Mouse (Mus musculus): ENCODE data around the gene Epp13.
A peak's percentile ranks its signal among the peaks of the same experiment; 100 is the strongest.
"Not testable (repeated sequence)": the region's sequence is repeated elsewhere in the genome, so short reads cannot be mapped to it uniquely, and the experiment has no call there.

The Epp13 gene

DNA sequence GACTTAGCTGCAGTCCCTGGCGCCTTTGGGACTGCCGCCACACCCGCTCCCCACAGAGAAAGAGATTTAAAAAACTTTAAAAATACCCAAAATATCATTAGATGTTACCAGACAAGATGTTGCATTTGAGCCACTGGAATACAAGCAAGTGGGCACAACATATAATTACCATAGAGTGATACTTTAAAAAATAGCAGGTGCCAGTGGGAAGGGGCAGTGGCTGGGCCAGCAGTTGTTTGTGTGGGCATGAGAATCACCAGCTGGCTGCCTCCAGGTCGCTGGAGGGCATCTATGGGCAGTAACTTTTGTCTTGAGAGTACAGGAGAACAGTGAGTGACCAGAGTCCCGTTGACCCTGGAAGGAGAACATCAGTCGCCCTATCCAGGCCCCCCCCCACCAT lies at the start of gene Epp13:
Gene Epp13, plus strand, starts transcription at position 301 of the 400 bp plus-strand sequence.
- no peak for DNase-seq

DNA sequence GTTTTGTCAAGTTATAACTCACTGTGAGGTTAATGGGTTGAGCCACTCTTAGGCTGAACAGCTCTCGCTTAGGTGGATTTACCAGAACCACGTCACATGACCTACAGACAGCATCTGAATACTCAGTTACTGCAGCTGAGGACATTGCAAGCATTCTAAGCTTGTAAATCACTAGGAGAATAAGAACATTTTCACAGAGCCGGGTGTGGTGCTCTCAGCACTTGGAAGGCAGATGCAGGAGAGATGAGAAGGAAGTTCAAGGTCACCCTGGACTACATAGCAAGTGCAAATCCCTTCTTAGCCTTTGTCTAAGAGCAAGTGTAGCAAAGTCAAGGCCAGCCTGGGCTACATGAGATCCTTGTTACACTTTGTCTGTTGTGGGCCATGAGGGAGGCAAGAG lies 48.3 kb upstream of the Epp13 start:
- no peak for DNase-seq

DNA sequence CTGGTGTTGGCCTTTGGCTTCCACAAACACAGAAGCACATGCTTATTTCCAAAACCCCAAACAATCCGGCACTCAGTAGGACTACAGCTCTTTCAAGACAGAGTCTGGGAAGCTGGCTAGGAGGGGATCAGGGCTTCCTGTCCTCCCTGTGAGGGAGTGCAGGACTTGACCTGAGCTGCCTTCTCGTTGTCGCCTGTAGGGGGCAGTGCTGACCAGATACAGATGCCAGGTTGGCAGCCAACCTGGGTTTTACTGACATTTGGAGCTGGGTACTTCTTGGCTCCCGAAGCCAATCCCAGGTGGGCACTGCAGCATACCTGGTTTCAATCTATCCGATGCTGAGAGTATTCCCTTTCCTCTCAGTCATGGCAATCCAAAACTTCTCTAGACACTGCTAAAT lies 39.4 kb upstream of the Epp13 start:
- DNase-seq, result peak; percentile 28

DNA sequence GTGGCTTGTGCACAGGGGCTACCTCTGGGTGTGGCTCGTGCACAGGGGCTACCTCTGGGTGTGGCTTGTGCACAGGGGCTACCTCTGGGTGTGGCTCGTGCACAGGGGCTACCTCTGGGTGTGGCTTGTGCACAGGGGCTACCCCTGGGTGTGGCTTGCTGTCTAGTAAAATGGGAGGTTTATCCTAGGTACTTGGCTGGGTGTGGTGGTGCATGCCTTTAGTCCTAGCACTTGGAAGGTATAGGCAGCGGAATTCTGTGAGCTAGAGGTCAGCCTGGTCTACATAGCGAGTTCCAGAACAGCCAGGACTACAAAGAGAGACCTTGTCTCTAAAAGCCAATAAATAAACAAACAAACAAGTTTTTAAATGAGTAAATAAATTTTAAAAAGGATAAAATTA lies 37.8 kb upstream of the Epp13 start:
- not testable (repeated sequence) for DNase-seq

DNA sequence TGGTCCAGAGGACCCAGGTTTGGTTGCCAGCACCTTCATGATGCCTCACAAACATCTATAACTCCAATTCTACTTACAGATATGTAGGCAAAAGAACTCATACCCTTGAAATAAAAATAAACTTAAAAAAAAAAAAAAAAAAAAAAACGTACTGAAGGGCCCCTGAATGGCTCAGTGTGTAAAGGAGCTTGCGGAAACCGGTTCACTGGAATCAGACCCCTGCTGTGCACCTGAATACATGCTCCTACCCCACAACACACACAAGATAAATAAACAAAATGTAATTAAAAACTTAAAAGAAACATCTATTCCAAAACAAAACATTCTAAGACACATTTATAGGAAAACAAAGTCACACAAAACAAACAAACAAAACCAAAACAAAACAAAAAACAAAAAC lies 32.4 kb upstream of the Epp13 start:
- no peak for DNase-seq

DNA sequence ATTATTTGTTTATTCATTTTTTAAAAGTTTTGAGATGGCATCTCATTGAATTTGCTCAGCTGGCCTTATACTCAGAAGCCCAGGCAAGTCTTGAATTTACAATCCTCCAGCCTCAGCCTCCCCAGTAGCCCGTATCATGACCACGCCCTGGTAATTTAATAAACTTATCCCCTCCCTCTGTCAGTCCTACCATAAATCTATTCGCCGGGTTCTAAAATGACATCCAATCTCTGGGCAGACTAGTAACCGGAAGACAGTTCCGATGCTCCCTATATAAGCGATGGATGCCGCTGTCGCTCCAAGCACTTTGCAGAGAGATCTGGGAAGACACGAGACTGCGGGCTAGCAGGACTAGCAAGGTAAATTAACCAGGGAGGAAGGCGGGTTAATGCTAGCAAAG lies 30.5 kb upstream of the Epp13 start, which contains the start of gene Zscan5b:
Gene Zscan5b, plus strand, starts transcription at position 301 of the 400 bp plus-strand sequence.
- DNase-seq, result no peak

DNA sequence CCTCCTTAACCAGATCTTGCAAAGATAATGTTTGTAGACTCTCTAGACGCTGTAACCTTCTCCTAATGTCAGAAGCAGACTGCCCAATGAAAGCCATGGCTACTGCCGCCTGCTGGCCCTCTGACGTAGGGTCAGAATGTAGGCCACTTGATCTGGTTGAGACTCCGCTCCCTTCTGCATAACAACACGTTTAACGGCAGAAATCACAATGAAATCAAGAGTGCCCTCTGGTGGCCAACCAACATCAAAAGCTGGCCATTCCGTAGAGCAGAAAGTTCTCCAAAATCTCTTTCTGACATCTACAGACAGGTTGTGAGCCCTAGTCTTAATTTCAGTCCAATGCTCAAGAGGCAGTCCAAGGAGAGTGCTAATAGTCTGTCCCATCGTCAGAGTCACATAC lies 24.0 kb upstream of the Epp13 start:
- DNase-seq, result not testable (repeated sequence)

DNA sequence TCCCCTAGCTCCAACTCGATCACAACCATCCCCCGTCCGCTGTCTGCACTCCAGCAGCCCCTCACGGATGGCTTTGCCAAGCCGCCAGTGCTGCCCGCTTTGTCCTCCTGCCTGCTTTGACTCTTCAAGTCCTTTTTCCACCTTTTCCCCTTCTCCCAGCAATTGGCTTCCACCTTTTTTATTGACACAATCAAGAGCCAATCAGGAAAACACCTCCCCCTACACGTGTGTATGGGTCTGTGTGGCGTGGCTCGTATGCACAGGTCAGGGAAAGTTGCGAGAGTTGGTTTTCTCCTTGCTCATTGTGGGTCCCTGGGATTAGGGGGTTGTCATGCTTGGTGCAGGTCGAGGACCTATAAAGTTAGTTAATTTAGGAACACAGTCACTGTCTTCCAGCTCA lies 12.7 kb upstream of the Epp13 start:
- no peak for DNase-seq

DNA sequence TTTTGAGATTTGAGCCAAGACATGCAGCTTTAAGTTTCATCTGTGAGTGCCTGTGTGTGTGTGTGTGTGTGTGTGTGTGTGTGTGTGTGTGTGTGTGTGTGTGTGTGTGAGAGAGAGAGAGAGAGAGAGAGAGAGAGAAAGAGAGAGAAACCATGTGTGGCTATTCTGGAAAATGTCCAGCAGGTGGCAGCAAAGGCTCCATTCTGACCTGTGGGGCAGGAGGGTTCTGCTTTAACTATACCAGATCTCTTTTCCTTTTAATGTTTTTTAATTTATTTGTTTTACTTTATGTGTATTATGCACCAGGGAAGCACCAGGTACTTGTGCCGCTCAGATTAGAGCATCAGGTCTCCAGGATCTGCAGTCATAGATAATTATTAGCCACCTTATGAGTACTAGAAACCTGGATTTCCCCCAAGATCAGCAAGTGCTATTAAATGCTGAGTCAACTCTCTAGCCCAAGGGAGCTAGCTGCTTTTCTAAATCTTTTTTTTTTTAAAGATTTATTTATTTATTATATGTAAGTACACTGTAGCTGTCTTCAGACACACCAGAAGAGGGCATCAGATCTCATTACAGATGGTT lies 11.6 kb upstream of the Epp13 start:
- DNase-seq, result peak; percentile 45

DNA sequence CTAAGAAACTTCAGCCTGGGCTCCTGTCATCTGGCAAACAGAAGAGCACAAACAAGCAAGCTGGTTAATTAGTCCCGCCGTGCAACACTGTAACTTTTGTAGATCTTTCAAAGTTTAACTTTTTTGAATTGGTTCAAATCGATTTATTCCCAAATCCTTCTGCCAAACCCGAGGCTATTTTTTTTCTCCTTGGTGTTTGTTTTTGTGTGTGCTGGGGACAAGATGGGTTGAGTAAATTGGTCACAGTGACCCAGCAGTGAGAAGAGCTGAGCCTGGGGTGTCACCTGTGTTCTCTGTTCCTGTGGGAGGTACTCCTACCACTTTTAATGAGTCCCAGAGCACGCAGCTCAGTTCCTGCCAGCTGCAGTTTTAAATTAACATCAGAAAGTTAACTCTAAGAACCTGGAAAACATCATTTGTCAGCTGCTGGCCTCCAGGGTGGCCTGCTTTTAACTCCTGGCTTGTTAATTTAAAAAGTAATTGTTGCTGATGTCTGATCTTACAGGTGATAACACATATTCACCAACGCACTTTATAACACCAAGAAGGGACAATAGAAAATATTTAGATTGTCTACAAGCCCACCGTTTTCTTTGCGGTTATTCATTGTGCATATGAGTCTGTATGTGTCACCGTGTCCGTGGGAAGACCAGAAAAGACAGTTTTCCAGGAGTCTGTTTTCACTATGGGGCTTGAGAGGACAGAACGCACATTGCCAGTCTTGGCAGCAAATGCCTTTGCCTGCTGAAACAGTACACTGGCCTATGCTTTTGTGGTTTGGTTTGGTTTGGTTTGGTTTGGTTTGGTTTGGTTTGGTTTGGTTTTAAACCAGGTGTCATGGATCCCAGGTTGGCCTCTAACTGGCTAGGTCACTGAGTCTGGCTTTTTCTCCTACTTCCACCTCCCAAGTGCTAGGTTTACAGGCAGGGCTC lies 7.9 kb upstream of the Epp13 start:
- no peak for DNase-seq

DNA sequence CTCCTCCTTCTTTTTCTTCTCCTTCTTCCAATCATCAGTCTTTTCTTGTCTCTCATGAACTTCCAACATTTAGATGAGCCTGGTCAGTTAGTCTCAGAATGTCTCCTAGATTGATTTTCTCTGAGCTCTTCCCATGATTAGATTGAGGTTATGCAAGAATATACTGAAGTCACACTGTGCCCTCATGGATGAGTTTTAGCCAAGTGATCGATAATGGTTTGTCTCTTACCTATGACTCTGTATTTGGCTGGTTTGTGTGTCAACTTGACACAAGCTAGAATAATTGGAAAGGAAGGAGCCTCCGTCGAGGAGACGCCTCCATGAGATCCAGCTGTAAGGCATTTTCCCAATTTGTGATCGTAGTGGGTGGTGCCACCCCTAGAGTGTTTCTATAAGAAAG lies 1.9 kb downstream of the Epp13 start:
- DNase-seq, result no peak

DNA sequence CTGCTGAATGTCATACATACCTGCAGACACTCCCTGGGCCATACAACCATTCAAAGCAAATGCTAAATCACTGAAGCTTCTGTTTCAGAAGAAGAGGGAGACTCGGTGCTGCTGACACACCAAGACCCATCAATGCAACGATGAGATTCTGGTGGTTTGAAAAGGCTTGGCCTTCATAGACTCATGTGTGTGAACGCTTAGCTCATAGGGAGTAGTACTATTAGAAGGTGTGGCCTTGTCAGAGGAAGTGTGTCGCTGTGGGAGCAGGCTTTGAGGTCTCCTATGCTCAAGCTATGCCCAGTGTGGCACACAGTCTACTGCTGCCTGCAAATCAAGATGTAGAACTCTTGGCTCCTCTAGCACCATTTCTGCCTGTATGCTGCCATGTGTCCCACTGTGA lies 4.9 kb downstream of the Epp13 start:
- DNase-seq, result no peak

DNA sequence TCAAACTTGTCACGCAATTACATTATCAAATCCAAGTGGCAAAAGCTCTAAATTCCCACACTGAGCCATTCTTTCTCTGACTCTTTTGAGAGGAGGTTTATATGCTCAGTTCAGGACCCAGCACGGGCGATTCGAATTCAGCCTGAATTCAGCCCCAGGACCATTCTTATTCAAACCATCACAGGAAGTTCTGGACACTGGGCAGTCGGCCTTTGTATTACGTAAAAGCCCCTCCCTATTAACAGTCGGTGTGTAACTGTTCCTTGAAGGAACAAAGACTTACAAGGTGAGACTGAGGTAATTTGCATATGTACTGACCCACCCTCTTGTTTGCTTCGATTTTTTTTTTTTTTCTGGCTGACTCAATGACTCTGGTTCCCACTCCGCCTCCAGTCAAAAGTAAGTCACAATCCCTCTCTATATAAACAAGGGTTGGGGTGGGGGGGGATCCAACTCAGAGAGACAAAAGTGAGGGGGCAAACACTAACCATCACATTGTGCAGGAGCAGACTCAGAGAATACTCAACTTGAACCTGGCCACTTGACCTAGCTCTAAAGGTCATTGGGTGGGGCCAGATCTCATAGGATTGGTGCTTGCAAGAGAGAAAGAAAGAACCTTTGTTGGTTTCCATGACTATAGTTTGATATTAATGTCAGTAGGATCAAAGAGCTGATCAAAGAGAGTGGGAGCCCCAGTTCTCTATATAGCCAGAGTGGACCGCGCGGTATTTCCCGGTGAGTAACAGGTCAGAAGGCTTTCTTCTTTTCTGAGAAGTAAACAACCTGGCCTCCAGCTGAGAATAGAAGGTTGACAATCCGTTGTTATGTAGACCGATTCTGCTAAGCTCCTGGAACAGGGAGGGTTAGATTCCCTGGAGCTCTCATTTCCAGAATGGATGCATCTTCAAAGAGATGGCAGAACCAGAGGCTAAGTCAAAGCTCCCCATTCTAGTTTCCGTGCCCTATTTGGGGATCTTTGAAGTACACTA lies 6.0 kb downstream of the Epp13 start:
- no peak for DNase-seq

DNA sequence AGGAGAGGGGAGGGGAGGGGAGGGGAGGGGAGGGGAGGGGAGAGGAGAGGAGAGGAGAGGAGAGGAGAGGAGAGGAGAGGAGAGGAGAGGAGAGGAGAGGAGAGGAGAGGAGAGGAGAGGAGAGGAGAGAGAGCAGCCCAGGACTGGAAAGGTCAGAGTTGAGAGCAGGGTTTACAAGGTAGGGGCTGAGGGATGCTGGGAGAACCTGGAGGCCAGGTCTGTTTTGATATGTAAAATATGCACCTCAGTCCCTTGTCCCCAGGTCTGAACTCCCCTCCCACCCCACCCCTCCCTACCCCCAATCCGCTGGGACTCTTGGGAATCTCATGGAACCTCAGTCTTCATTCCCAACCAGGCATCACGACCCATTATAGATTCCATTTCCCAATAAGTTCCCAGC lies 7.5 kb downstream of the Epp13 start:
- not testable (repeated sequence) for DNase-seq

DNA sequence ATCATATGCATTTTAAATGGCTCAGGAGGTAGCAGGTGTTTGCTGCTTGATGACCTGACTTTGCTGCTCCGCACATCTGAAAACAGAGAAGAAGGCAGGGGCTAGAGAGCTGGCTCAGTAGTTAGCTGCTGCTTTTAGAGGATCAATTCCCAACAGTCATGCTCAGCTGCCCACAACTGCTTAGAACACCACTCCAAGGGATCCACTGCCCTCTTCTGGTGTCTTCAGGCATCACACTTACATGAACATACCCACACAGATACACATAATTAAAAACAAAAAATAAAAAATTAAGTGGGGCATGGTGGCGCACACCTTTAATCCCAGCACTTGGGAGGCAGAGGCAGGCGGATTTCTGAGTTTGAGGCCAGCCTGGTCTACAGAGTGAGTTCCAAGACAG lies 9.6 kb downstream of the Epp13 start:
- DNase-seq, result no peak

DNA sequence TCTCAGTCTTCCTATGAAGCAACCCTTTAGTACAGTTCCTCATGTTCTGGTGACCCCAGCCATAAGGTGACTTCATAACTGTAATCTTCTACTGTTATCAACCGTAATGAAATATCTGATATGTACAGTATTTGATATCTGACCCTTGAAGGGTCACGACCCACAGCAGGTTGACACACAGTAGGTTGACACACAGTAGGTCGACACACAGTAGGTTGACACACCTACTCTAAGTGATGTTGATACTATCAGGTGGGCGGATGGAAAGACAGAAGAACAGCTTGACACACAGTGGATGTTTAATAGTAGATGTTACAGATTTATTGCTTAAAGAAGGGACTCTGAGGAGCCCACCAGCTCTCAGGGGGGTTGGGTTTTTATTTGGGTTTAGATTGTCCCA lies 10.5 kb downstream of the Epp13 start:
- DNase-seq, result no peak

DNA sequence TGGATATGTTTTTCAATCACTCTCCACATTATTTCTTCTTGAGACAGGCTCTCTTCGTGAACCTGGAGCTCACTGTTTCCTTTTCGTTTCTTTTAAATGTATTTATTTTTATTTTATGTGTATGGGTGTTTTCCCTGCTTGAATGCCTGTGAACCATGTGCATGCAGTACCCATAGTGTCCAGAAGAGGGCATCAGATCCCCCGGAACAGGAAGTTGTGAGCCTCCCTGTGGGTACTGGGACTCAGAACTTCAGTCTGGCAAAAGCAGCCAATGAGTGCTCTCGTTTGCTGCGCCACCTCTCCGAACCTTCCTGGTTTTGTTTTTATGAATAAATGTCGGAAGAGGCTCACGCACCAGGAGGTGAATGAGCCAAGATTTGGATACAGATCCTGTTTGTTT lies 13.2 kb downstream of the Epp13 start:
- DNase-seq, result peak; percentile 62

DNA sequence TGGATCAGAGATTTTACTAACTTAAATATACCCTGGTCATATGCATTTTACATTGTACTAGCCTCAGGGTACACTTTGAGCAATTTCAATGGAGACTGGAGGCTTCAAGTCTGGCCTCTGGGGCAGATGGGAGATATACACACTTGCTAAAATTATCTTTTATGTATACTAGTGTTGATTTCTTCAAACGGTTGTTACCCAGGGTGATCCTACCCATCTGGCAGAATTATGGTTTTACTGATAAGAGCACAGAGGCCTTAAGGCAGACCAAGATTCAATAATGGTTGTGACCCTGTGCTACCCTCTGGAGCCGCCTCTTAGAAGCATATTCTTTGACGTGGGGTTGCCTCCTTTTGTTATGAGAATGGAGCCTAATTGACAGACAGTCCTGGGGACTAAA lies 25.4 kb downstream of the Epp13 start:
- no peak for DNase-seq

DNA sequence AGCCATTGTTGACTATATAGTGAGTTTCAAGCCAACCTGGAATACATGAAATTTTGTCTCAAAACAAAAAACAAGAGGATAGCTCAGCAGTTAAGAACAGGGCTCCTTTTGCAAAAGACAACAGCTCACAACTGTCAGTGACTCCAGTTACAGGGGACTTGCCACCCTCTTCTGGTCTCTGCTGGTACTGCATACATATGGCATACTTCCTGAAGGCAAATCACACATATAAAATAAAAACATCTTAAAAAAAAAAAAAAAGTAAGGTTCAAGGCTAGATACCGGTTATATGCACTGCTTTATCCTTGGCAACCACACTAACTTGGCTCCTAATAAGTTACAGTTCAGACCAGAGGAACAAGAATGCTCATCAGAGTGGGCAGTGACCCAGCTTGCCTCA lies 30.2 kb downstream of the Epp13 start:
- DNase-seq, result peak; percentile 87

DNA sequence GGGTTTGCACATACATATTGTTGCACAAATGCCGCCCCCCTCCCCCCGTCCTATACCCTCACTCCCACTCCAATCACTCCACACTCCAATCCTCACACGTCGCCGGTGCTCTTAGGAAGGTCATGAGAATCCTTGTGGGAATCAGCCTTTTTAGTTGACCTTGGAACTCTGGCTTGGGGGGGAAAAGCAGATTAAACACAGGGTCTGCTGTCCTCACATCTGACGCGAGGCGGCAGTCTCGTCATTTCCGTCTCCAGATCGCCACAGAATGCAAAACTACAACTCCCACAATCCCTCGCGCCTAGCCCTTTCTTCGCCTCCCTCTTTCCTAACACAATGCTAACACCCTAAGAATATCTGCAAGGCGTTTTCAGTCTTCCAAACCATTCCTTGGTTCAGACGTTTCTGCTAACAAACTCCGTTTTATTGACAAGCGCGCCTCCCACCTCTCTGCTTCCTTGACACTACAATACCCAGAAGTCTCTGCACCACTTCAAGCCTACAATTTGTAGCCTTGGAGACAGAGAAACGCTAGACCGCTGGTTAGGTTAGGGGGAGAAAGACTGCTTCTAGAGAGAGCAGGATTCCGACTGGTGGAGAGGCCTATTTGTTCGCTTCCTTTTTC lies 31.1 kb downstream of the Epp13 start:
- peak; percentile 82 for DNase-seq

DNA sequence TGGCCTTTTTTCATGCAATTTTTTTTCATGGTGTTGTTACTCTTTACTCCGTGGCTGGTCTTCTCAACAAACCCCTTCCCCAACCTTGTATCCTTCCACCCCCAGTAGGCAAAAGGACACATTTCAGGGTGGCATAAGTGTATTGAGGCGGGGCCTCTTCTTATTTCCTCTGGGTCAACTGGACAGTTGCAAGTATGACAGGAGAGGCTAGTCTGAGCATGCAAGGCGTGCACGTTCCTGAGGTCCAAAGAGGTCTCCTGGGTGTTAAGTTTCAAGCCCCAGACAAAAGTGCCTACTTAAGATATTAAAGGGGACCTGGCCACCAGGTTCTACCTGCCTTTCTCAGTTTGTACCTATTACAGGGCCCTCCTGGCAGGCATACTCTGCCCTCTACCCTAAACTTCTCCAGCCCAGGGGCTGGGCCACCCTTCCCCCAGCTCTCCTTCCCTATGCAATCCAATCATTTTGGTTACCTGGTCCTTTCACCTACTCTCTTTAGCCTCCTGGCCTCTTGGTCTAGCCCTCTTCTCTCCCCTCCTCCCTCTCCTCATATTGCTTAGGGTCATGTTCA lies 32.0 kb downstream of the Epp13 start:
- no peak for DNase-seq

DNA sequence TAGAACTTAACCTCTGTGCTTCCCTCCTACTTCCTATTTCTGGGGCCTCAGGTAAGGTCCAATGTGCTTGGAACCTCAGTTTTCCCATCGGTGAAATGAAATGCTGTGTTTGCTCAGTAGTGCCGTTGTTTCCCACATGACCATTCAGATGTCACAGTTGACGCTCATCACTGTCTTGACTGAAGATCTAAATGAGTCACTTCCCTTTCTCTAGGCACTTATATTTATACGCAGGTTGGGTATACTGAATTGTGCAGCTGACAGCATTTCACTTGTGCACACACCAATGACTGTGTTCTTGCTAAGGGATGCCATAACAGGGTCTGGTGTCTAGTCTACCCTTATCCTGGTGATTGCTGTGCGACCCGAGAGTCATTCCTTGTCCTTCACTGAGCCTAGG lies 32.9 kb downstream of the Epp13 start:
- DNase-seq, result no peak

All from thymus, postnatal 14 days (tissue).